Comparison of ENCODE assay signal across 7 mouse cellular contexts in genomic region chr16:38562131-38562967, GRCm38 (mm10). TPM values are rescaled to one million over a fixed set of nuclear protein-coding genes. Genes with fewer than 3 reads are reported as not detected.
DNase-seq lines count a peak whose midpoint lies in the region; ATAC-seq lines count a peak whose summit lies in the region.

No protein-coding gene starts in this region.

- 0 out of 2 replicates have a peak, but pooled peaks cover 5% of the 10 kb centered on the region for H3K4me1 ChIP-seq in intestine, embryonic 15.5 days (replicated peaks)
- H3K4me1 ChIP-seq in midbrain, embryonic 10.5 days: peaks cover 11% of the 10 kb centered on the region

- H3K36me3 ChIP-seq in intestine, embryonic 15.5 days: 0 out of 2 replicates have a peak, but pooled peaks cover 9% of the 10 kb centered on the region
- H3K36me3 ChIP-seq in midbrain, embryonic 10.5 days: peaks cover 33% of the 10 kb centered on the region

- WGBS in intestine, embryonic 15.5 days: 7% methylated on average over 37 of the region's 37 CpGs
- 7% methylated on average over 37 of the region's 37 CpGs for WGBS in midbrain, embryonic 10.5 days

- H3K9me3 ChIP-seq in intestine, embryonic 15.5 days: no peaks in the 10 kb centered on the region
- no peaks in the 10 kb centered on the region for H3K9me3 ChIP-seq in midbrain, embryonic 10.5 days (replicated peaks)

- H3K4me3 ChIP-seq in intestine, embryonic 15.5 days (replicated peaks): peak overlapping the region; percentile 87
- peak overlapping the region; percentile 92 for H3K4me3 ChIP-seq in midbrain, embryonic 10.5 days

- no peaks in the 10 kb centered on the region for H3K27me3 ChIP-seq in intestine, embryonic 15.5 days (replicated peaks)
- peaks cover 5% of the 10 kb centered on the region for H3K27me3 ChIP-seq in midbrain, embryonic 10.5 days (ENCODE audit: low read depth, poor library complexity, severe bottlenecking)

- peak overlapping the region; percentile 76 for H3K9ac ChIP-seq in intestine, embryonic 15.5 days

- peak overlapping the region; percentile 55 for H3K4me2 ChIP-seq in intestine, embryonic 15.5 days (replicated peaks)

- intact Hi-C loops in left cerebral cortex, postnatal 25 days (cut with DNase I): no loop called here

- peak; percentile 95 to 98 for DNase-seq in adrenal gland, adult (ENCODE audit: inconsistent age in 2 of 2, low spot score in 1 of 2)
- peak; percentile 96 for DNase-seq in embryo, embryonic 10.5 days (ENCODE audit: low spot score)
- DNase-seq in gastrocnemius, postnatal 25 days: peak; percentile 93
- peak; percentile 96 to 97 for DNase-seq in left cerebral cortex, postnatal 25 days (ENCODE audit: low spot score in 2 of 2)
- DNase-seq in midbrain, embryonic 10.5 days (ENCODE audit: low spot score): peak; percentile 93
- DNase-seq in right cerebral cortex, postnatal 4 days: peak; percentile 95

- ATAC-seq in intestine, embryonic 15.5 days: peak; percentile 98

- H3K27ac ChIP-seq in intestine, embryonic 15.5 days: peak overlapping the region; percentile 76
- peak overlapping the region; percentile 92 for H3K27ac ChIP-seq in midbrain, embryonic 10.5 days (replicated peaks)

RNA-seq across cellular contexts. Expression of gene Tmem39a, which starts 3.9 kb away (rescaled TPM):
- 10 to 100 TPM; 17.1 to 18.8 TPM for total RNA-seq in gastrocnemius, postnatal 25 days (2021)
- polyA plus RNA-seq in intestine, embryonic 15.5 days (2015; fragmentation: Nextera tagmentation; extraction: Ambion mirVana): 89.5 and 92.8 TPM in 2 replicates
- 10 to 100 TPM; 18.7 to 23.5 TPM for total RNA-seq in left cerebral cortex, postnatal 25 days (2021)
- 80.8 and 91.6 TPM in 2 replicates for polyA plus RNA-seq in midbrain, embryonic 10.5 days (2016; fragmentation: Nextera tagmentation; extraction: Ambion mirVana)

RNA-seq across cellular contexts. Expression of gene Poglut1, which starts 12.3 kb away (rescaled TPM):
- 1 to 10 TPM; 6.2 to 8.1 TPM for total RNA-seq in gastrocnemius, postnatal 25 days (2021)
- polyA plus RNA-seq in intestine, embryonic 15.5 days (2015; fragmentation: Nextera tagmentation; extraction: Ambion mirVana): 35.6 and 38.6 TPM in 2 replicates
- 10 to 100 TPM; 41.1 to 44.8 TPM for total RNA-seq in left cerebral cortex, postnatal 25 days (2021)
- 68.2 and 73.0 TPM in 2 replicates for polyA plus RNA-seq in midbrain, embryonic 10.5 days (2016; fragmentation: Nextera tagmentation; extraction: Ambion mirVana)

RNA-seq across cellular contexts. Expression of gene Timmdc1, which starts 39.9 kb away (rescaled TPM):
- total RNA-seq in gastrocnemius, postnatal 25 days (2021): 10 to 100 TPM; 48.4 to 52.2 TPM
- polyA plus RNA-seq in intestine, embryonic 15.5 days (2015; fragmentation: Nextera tagmentation; extraction: Ambion mirVana): 25.6 and 26.6 TPM in 2 replicates
- total RNA-seq in left cerebral cortex, postnatal 25 days (2021): 10 to 100 TPM; 32.6 to 33.5 TPM
- polyA plus RNA-seq in midbrain, embryonic 10.5 days (2016; fragmentation: Nextera tagmentation; extraction: Ambion mirVana): 35.4 and 38.4 TPM in 2 replicates

Comparison
In these comparisons a context has a peak if more than half of its experiments do, and no peak if none do; other contexts are left out.
1. Peak in every context shown above with its lines: DNase-seq, ATAC-seq, H3K4me3 ChIP-seq and H3K27ac ChIP-seq.
2. RNA of gene Poglut1, which starts 12.3 kb away (total RNA-seq): 41.1 to 44.8 TPM in left cerebral cortex, postnatal 25 days; 6.2 to 8.1 TPM in gastrocnemius, postnatal 25 days; every median in the first group is over 4 times any median in the second.